Mouse (Mus musculus) CH12F3 (cell line): ENCODE measurements around the gene Olfr99.
"Not testable (repeated sequence)": the region's sequence is repeated elsewhere in the genome, so short reads cannot be mapped to it uniquely, and the experiment has no call there.

Experiments
- in situ Hi-C: fragments of 300-500 bp; cut with MboI; formaldehyde crosslinking; loops from 2 replicates; pipeline ENCODE4 v1.14.3; 2020; ENCODE audit warnings: low sequenced_read_pairs

Olfr99 gene

DNA sequence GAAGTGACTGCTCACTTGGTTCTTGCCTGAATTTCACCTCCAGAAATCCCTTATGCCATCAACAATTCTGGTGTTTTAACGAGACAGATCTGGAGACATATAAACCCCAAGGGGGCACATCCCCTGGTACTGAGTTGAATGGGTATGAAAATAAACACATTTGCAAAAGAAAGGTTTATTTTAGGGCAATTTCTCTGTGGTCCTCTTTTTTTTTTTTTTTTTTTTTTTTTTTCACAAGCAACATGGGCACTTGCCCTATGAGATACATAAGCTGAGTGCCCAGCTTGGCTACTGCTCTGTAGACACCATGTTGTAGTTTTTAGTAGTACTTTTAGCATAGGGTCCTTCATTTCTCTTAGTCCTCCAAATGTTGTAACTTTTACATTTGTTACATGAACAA is at the start of gene Olfr99:
Olfr99 (minus strand) TSS at position 101 of the 400 bp plus-strand sequence.
- in situ Hi-C loops, result no loop called here

DNA sequence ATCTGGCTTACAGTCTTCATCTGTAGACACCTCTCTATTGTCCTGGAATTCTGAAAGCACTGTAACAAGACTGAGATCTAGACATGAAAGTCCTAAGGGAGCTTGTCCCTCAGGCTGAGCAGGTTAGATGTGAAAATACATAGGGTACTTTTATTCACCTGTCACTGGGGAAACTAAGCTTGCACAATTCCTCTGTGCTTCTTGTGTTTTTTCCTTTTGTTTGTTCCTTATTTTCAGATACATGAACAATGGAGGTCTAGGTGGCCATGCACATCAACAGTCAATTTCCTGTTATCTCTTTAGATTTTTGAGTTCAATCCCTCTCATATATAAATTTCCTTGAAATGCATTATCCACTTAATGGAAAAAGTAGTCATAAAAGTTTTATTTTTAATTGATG is 33.7 kb upstream of the Olfr99 start, which contains the start of gene Olfr102:
Olfr102 (minus strand) TSS at position 101 of the 400 bp plus-strand sequence.
- in situ Hi-C loops, result no loop called here

DNA sequence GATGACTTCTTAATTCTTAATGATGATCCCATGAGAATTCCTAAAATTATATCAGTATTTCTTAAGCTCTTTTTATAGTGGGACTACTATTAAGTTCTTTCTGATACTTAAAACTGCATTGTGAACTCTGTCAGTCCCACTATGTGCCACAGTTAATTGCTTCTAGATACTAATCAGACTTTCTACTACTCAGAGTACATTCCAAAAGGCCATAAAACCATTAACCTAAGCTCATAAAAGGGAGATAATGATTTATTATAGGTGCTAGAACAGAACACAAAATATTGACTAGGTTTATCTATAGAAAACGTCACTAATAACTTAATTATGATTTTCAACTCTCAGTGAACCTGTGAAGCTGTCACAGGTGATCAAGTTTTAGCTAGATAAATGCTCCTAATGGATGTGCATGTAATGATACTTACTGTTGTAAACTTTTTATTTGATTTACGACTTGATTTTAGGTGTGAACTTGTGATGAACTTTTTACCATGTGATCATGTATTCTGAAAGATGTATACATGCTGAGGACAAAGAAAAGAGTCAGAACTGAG is 27.0 kb upstream of the Olfr99 start:
- in situ Hi-C loops, result no loop called here

DNA sequence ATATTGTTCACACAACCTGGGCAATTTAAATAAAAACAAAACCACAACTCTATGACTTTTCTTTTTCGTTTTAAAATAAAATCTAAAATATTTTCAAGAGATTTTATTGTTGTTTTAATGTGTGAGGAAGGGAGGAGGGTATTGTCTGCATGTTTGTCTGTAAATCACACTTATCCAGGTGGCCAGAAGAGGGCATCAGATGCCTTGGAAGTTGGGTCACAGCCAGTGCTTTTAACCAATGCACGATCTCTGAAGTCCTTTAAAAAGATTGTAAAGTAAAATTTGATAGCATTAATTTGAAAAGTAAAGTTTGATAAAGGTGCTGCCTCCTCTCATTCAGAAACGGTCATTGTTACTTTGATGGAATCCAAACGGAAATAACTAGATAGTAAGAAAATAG is 25.2 kb upstream of the Olfr99 start:
- in situ Hi-C loops, result no loop called here

DNA sequence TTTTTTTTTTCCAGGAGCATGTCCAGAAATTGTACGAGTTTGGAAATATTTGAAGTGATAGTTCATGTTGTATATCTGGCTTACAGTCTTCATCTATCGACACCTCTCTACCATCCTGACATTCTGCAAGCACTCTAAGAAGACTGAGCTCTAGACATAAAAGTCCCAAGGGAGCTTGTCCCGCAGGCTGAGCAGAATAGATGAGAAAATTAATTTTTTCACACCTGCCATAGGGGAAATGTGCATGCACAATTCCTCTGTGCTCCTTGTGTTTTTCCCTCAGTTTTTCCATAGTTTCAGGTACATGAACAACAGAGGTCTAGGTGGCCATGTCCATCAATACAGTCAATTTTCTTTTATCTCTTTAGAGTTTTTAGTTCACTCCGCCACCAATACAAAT is 21.0 kb upstream of the Olfr99 start, which contains the start of gene Olfr101:
Olfr101 (minus strand) TSS at position 101 of the 400 bp plus-strand sequence.
- in situ Hi-C loops, result no loop called here

DNA sequence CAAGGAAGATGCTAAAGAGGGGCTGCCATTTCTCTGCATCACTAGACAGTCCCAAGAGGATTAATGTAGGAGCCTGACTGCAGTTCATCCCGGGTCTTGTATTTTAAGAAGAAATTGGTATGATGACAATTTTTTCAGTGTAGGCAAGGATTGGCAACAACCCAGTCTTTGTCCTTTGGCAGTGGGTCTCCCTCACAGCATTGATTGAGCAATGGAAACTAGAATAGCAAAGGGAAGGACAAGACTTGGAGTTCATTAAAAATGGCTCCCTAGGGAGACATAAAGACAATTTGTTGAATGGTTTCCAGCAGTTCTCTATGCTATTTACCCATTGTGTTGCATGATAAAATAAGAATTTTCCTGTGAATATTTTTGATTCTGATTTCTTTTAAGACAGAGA is 2.9 kb downstream of the Olfr99 start:
- in situ Hi-C loops, result no loop called here

DNA sequence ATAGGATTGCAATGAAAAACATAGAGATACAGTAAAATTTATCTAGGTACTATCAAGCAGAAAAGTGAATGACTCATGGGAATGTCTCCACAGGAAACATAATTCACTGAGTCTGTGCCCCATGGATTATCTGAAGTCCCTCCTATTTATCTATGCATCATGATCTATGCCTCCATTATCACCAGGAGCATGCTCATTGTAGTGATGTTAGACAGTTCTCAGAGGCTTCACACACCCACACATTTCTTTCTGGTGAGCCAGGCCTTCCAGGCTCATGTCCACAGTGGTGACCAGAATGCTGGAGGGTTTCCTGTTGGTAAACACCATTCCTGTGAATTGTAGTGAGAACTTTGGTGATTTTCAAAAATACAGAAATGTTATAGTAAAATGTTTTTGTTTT is 6.7 kb downstream of the Olfr99 start:
- in situ Hi-C loops, result no loop called here

DNA sequence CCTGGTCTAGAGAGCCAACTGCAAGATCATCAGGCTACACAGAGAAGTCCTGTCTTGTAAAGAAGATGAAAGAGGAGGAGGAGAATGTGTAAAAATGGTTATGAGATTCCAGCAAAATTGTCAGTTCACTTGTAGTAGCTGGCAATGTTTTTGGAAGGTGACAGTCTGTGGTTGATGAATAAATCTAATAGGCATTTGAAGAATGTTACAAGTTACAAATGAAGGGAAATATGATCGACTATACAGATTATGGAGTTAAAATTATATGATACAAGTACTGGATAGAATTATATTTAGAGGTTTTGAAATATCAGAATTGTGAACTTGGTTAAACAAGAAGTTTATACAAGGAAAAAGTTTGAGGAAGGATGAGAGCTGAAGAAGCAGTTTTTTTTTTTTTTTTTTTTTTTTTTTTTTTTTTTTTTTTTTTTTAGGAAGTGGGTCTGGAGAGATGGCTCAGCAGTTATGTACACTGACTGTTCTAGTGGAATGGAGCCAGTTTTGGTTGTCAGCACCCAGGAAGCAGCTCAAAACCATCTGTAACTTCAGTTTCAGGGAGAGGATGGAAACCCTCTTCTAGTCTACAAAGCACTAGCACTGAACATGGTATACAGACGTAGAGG is 7.5 kb downstream of the Olfr99 start:
- in situ Hi-C loops, result no loop called here

DNA sequence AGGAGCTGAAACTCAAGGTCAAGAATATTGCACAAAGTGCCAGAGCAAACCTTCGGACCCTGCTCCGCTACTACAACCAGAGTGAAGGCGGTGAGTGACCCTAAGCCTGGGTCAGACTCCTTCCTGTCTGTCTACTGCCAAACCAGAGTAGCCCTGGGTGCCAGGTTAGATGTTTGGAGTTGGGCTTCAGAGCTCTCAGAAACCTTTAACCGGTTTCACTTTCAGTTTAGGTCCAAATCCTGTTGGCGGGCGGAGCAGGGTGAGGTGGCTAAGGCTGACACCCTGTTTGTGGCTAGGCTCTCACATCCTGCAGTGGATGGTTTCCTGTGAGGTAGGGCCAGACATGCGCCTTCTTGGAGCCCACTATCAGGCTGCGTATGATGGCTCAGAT is 12.6 kb downstream of the Olfr99 start:
- in situ Hi-C loops, result no loop called here

DNA sequence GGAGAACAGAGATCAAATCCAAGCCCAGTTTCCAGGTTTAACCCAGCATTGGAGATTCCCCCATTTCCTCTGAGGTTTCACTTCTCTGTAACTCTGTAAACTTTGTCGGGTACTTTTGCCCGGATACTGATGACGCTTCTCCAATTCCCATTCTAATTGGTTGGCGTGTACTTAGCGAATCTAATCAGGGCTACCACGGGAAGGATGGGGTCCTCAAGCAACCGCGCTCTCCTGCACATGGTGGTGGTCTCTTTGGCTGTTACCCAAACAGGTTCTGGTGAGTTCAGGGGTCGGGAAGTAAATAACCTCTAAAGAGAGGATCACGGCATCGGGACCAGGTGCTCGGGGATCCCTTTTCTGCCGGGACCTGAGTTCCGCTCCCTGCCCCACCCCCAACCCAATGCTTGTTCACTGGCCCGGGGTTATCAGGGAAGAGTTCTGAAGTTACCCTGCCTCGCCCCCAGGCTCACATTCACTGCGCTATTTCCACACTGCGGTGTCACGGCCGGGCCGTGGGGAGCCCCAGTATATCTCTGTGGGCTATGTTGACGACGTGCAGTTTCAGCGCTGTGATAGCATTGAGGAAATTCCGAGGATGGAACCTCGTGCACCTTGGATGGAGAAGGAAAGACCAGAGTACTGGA is 13.1 kb downstream of the Olfr99 start, which contains the start of gene H2-M3:
H2-M3 (plus strand) TSS at position 163 of the 644 bp plus-strand sequence.
- in situ Hi-C loops, result no loop called here

DNA sequence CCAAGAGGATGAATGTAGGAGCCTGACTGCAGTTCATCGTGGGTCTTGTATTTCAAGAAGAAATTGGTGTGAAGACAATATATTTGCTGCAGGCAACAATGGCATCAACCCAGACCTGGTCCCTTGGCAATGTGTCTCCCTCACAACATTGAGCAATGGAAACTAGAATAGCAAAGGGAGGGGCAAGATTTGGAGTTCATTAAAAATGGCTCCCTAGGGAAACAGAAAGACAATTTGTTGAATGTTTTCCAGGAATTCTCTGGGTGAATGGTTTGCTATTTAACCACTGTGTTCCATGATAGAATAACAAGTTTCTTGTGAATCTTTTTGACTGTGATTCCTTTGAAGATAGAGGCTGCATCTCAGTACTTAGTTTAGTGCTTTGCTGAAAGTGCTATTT is 19.6 kb downstream of the Olfr99 start, which contains the start of gene Olfr98:
Olfr98 (minus strand) TSS at position 124 of the 400 bp plus-strand sequence.
- in situ Hi-C loops, result no loop called here

DNA sequence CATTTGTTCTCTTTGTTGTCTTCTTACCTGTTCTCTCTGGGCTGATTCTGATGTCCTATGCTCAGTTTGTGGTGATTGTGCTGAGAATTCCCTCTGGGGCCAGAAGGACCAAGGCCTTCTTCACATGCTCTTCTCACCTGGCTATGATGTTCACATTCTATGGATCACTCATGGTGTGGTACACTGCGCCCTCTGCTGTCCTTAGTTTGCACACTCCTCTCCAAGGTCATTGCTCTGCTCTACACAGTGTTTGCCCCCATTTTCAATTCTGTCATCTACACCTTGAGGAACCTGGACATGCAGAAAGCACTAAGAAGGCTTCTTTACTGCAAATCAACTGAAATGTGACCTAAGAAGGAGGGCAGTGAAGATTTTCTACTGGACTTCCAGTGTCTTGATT is 32.7 kb downstream of the Olfr99 start:
- in situ Hi-C loops, result no loop called here

DNA sequence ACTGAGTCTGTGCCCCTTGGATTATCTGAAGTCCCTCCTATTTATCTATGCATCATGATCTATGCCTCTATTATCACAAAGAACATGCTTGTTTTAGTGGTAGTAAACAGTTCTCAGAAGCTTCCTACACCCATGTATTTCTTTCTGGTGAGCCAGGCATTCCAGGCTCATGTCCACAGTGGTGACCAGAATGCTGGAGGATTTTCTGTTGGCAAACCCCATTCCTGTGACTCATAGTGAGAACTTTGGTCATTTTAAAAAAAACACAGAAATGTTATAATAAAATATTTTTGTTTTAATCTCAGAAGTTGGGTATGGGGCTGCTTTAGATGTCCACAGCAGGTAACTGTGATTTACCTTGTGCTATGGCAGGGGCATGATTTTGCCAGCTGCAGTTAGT is 33.8 kb downstream of the Olfr99 start:
- in situ Hi-C loops, result no loop called here

DNA sequence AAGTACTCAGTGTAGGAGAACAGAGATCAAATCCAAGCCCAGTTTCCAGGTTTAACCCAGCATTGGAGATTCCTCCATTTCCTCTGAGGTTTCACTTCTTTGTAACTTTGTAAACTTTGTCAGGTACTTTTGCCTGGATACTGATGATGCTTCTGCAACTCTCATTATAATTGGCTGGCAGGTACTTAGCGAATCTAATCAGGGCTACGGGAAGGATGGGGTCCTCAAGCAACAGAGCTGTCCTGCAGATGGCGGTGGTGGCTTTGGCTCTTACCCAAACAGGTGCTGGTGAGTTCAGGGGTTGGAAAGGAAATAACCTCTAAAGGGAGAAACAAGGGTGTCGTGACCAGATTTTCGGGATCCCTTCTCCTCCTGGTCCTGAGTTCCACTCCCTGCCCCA is 36.5 kb downstream of the Olfr99 start:
- in situ Hi-C loops, result no loop called here

DNA sequence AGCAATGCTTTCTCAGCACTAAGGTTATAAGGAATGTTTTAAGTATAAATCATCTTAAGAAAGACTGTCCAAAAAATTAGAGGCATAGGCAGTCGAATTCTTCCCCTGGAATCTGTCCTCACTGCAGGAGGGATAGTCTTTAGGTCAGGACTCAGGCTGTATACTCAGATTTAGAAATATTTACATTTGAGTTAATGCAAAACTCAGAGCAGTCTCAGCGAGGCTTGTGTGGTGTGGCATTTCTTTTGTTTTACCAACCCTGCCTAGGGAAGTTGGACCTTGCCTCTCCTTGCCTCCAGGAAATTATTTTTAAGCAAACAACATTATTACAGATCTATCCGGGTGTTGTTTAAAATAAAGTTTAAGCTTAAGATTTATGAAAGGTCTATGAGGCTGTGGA is 41.1 kb downstream of the Olfr99 start:
- in situ Hi-C loops, result no loop called here

DNA sequence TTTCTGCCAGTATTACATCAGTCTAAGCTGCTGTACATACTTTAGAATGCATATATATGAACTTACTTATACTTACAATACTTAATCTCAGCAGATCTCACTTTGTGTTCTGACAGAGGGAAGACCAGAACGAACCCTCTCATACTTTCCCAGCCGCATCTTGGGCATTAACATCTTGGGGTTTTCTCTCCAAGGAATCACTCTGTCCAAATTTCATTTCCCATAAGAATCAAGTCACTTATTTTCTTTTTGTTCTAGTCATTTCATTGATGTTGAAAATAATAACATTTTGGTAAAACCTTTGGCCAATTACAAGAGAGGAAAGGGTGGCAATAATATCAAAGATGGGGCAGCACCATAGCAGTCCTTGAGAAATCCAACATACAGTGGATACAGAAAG is 46.0 kb downstream of the Olfr99 start, which contains the start of gene Olfr97:
Olfr97 (minus strand) TSS at position 101 of the 400 bp plus-strand sequence.
- in situ Hi-C loops, result not testable (repeated sequence)
